Mouse (Mus musculus) MEL (cell line): ENCODE measurements around the gene Amh.

Experiments used
- MAFK ChIP-seq: IDR thresholded peaks from 2 replicates; pipeline ENCODE4 v1.6.1; 2011; ENCODE audit warnings: low read depth, mild to moderate bottlenecking, low read length, improper control_type of control experiment, borderline replicate concordance
- RAD21 ChIP-seq: IDR thresholded peaks from 2 replicates; pipeline ENCODE4 v1.6.1; 2011; ENCODE audit warnings: mild to moderate bottlenecking, low read depth, low read length, improper control_type of control experiment
- RCOR1 ChIP-seq: IDR thresholded peaks from 2 replicates; pipeline ENCODE4 v1.6.1; 2012; ENCODE audit warnings: low read depth, mild to moderate bottlenecking, inconsistent platforms, low read length, improper control_type of control experiment
- TAL1 ChIP-seq: IDR thresholded peaks from 2 replicates; pipeline ENCODE4 v1.6.1; 2012; ENCODE audit warnings: mild to moderate bottlenecking, inconsistent platforms, low read length, moderate library complexity, mixed read lengths
- USF2 ChIP-seq, 2 experiments: IDR thresholded peaks; 2 replicates each; pipeline ENCODE4 v1.6.1; 2011 to 2012; ENCODE audit warnings: improper control_type of control experiment in 2 of 2, low read length in 2 of 2, borderline replicate concordance in 1 of 2, inconsistent platforms in 1 of 2, low read depth in 1 of 2, mild to moderate bottlenecking in 1 of 2; ENCODE audit not compliant: insufficient read depth in 1 of 2

DNA sequence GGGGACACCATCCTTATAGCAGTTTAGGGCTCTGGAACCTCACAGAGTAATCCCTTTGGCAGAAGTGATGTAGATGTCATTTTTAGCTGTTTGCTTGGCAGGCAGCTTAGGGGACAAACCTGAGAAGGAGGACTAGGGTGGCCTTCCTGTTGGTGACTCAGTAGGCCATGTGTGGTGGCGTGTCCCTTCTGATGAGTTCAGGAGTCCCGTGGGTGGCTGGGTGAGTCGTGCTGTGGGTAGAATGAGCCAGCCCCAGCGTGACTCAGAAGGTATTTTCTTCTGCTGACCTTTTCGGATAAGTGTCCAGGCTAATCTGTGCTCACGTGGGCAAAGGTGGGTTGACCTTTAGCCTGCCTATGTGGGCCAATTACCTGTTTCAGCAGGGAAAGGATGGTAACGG lies 46.4 kb upstream of the Amh start:
- TF ChIP-seq RAD21 = no peak
- no peak for TF ChIP-seq MAFK
- 0 out of 4 replicates have a peak, but pooled peaks of 1 of the 2 experiments have one; percentile 4 for TF ChIP-seq USF2 (IDR thresholded peaks at IDR 0.05; ENCODE audit: borderline replicate concordance in 1 of 2, insufficient read depth in 1 of 2, low read depth in 1 of 2, low read length in 2 of 2)
- no peak for TF ChIP-seq RCOR1
- no peak for TF ChIP-seq TAL1
